Mouse (Mus musculus) embryonic fibroblast, embryonic 13.5 days (primary cell): ENCODE data around the gene Stk26.

Source experiments
- CTCF ChIP-seq: IDR thresholded peaks from 2 replicates; pipeline ENCODE4 v1.5.1; 2011; ENCODE audit warnings: mild to moderate bottlenecking, control low read depth, low read length, moderate library complexity, borderline replicate concordance; ENCODE audit not compliant: insufficient read depth
- POLR2A ChIP-seq: IDR thresholded peaks from 2 replicates; pipeline ENCODE4 v1.6.1; 2011; ENCODE audit warnings: low read depth, mild to moderate bottlenecking, control low read depth, low read length, moderate library complexity

DNA sequence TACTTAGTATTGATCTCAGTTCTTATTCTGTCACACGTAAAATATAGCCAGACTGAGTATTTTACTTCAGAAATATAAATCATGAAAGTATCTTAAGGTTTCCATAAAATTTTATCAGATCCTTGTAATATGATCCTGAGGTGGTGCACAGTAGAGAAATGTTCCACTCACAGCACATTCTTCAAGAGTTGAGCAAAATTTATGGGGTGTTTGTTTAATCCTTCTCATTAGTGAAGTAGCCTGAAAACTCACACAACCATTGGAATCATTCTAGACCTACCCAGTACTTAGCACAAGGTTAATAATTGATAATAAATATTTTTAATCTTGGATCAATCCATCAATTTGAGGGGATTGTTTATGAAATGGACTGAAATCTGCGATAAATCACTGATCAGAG is 22.9 kb downstream of the Stk26 start:
- no peak for TF ChIP-seq CTCF
- no peak for TF ChIP-seq POLR2A
